Mouse (Mus musculus): ENCODE results near the gene Reep3. TPM values are rescaled to one million over a fixed set of nuclear protein-coding genes. Genes with fewer than 3 reads are reported as not detected.
A peak's percentile ranks its signal among the peaks of the same experiment; 100 is the strongest.

Gene Reep3
- polyA plus RNA-seq, 1 experiment from 2014 or later = 38.6 TPM

GRCm38 (mm10) chr10:67104543-67104942 lies 7.8 kb upstream of the Reep3 start:
- no peaks in the 10 kb centered on the region for H3K27me3 ChIP-seq (ENCODE audit: control insufficient read depth, insufficient read depth, low read depth, low read length)
- H3K9me3 ChIP-seq (ENCODE audit: control insufficient read depth, low read length) = no peaks in the 10 kb centered on the region
- peaks cover 73% of the 10 kb centered on the region for H3K4me1 ChIP-seq (replicated peaks; ENCODE audit: control insufficient read depth, insufficient read depth, low read length)
- H3K4me2 ChIP-seq (ENCODE audit: low read depth, low read length) = no peak overlapping the region
- WGBS = 17% methylated on average over 9 of the region's 9 CpGs
- H3K36me3 ChIP-seq (ENCODE audit: control insufficient read depth, insufficient read depth, low read length) = no peaks in the 10 kb centered on the region
- no peak overlapping the region; the same call in 1 of the 2 replicates for H3K27ac ChIP-seq (ENCODE audit: low read length)
- H3K9ac ChIP-seq (ENCODE audit: low read length) = no peak overlapping the region
- ATAC-seq (ENCODE audit: low read depth) = no peak
- no peak overlapping the region for H3K4me3 ChIP-seq (ENCODE audit: low read length)

GRCm38 (mm10) chr10:67100831-67101251 lies 4.1 kb upstream of the Reep3 start:
- H3K27ac ChIP-seq (ENCODE audit: low read length) = no peak overlapping the region
- no peaks in the 10 kb centered on the region for H3K9me3 ChIP-seq (ENCODE audit: control insufficient read depth, low read length)
- H3K4me3 ChIP-seq (ENCODE audit: low read length) = no peak overlapping the region
- H3K4me2 ChIP-seq (ENCODE audit: low read depth, low read length) = no peak overlapping the region
- H3K9ac ChIP-seq (ENCODE audit: low read length) = no peak overlapping the region
- peaks cover 73% of the 10 kb centered on the region for H3K4me1 ChIP-seq (replicated peaks; ENCODE audit: control insufficient read depth, insufficient read depth, low read length)
- no peaks in the 10 kb centered on the region for H3K36me3 ChIP-seq (ENCODE audit: control insufficient read depth, insufficient read depth, low read length)
- no peaks in the 10 kb centered on the region for H3K27me3 ChIP-seq (ENCODE audit: control insufficient read depth, insufficient read depth, low read depth, low read length)
- no peak for ATAC-seq (ENCODE audit: low read depth)
- 82% methylated on average over 9 of the region's 9 CpGs for WGBS

GRCm38 (mm10) chr10:67100011-67100661 lies 3.4 kb upstream of the Reep3 start:
- H3K9me3 ChIP-seq (ENCODE audit: control insufficient read depth, low read length) = no peaks in the 10 kb centered on the region
- no peak for ATAC-seq (ENCODE audit: low read depth)
- no peak overlapping the region for H3K4me3 ChIP-seq (ENCODE audit: low read length)
- H3K4me2 ChIP-seq (ENCODE audit: low read depth, low read length) = no peak overlapping the region
- H3K36me3 ChIP-seq (ENCODE audit: control insufficient read depth, insufficient read depth, low read length) = no peaks in the 10 kb centered on the region
- 61% methylated on average over 7 of the region's 7 CpGs for WGBS
- H3K4me1 ChIP-seq (replicated peaks; ENCODE audit: control insufficient read depth, insufficient read depth, low read length) = peaks cover 70% of the 10 kb centered on the region
- no peaks in the 10 kb centered on the region for H3K27me3 ChIP-seq (ENCODE audit: control insufficient read depth, insufficient read depth, low read depth, low read length)
- no peak overlapping the region for H3K9ac ChIP-seq (ENCODE audit: low read length)
- no peak overlapping the region for H3K27ac ChIP-seq (ENCODE audit: low read length)

GRCm38 (mm10) chr10:67099183-67099929 lies 2.6 kb upstream of the Reep3 start:
- no peak overlapping the region for H3K4me3 ChIP-seq (ENCODE audit: low read length)
- peaks cover 62% of the 10 kb centered on the region for H3K4me1 ChIP-seq (replicated peaks; ENCODE audit: control insufficient read depth, insufficient read depth, low read length)
- peak overlapping the region; percentile 67; the same call in 1 of the 2 replicates for H3K4me2 ChIP-seq (ENCODE audit: low read depth, low read length)
- no peak overlapping the region for H3K27ac ChIP-seq (ENCODE audit: low read length)
- no peak overlapping the region for H3K9ac ChIP-seq (ENCODE audit: low read length)
- ATAC-seq (ENCODE audit: low read depth) = no peak
- no peaks in the 10 kb centered on the region for H3K27me3 ChIP-seq (ENCODE audit: control insufficient read depth, insufficient read depth, low read depth, low read length)
- H3K9me3 ChIP-seq (ENCODE audit: control insufficient read depth, low read length) = no peaks in the 10 kb centered on the region
- 59% methylated on average over 13 of the region's 13 CpGs for WGBS
- no peaks in the 10 kb centered on the region for H3K36me3 ChIP-seq (ENCODE audit: control insufficient read depth, insufficient read depth, low read length)

- no peak for ATAC-seq (ENCODE audit: low read depth)
- Histone ChIP-seq H3K9ac (ENCODE audit: low read length) (no peak overlapping the region), H3K27me3 (ENCODE audit: control insufficient read depth, insufficient read depth, low read depth, low read length) (no peaks in the 10 kb centered on the region), H3K4me3 (ENCODE audit: low read length) (peak overlapping the region; percentile 77), H3K27ac (ENCODE audit: low read length) (no peak overlapping the region; the same call in 1 of the 2 replicates), H3K4me2 (ENCODE audit: low read depth, low read length) (peak overlapping the region; percentile 67), H3K9me3 (ENCODE audit: control insufficient read depth, low read length) (no peaks in the 10 kb centered on the region), H3K36me3 (ENCODE audit: control insufficient read depth, insufficient read depth, low read length) (no peaks in the 10 kb centered on the region), H3K4me1 (replicated peaks; ENCODE audit: control insufficient read depth, insufficient read depth, low read length) (peaks cover 54% of the 10 kb centered on the region)
- 34% methylated on average over 7 of the region's 7 CpGs for WGBS
Measured at GRCm38 (mm10) chr10:67098408-67099050, 1.8 kb upstream of the Reep3 start.

GRCm38 (mm10) chr10:67097437-67098150 lies 849 bp upstream of the Reep3 start:
- Histone ChIP-seq H3K27me3 (ENCODE audit: control insufficient read depth, insufficient read depth, low read depth, low read length) (no peaks in the 10 kb centered on the region), H3K4me1 (replicated peaks; ENCODE audit: control insufficient read depth, insufficient read depth, low read length) (peaks cover 45% of the 10 kb centered on the region), H3K36me3 (ENCODE audit: control insufficient read depth, insufficient read depth, low read length) (no peaks in the 10 kb centered on the region), H3K4me3 (ENCODE audit: low read length) (peak overlapping the region; percentile 77), H3K27ac (ENCODE audit: low read length) (peak overlapping the region; percentile 99), H3K9me3 (ENCODE audit: control insufficient read depth, low read length) (no peaks in the 10 kb centered on the region), H3K4me2 (ENCODE audit: low read depth, low read length) (peak overlapping the region; percentile 67), H3K9ac (ENCODE audit: low read length) (peak overlapping the region; percentile 99)
- ATAC-seq (ENCODE audit: low read depth) = no peak
- WGBS = 3% methylated on average over 13 of the region's 15 CpGs

GRCm38 (mm10) chr10:67095798-67096620 lies 736 bp downstream of the Reep3 start, which contains the start of gene Jmjd1c:
Jmjd1c (plus strand) TSS chr10:67096125.
- Histone ChIP-seq H3K9ac (ENCODE audit: low read length) (peak within 1 kb of the TSS; percentile 99), H3K4me2 (ENCODE audit: low read depth, low read length) (peak within 1 kb of the TSS; percentile 67), H3K9me3 (ENCODE audit: control insufficient read depth, low read length) (no peaks in the 10 kb centered on the region), H3K27me3 (ENCODE audit: control insufficient read depth, insufficient read depth, low read depth, low read length) (no peaks in the 10 kb centered on the region), H3K4me3 (ENCODE audit: low read length) (peak within 1 kb of the TSS; percentile 77), H3K4me1 (replicated peaks; ENCODE audit: control insufficient read depth, insufficient read depth, low read length) (peaks cover 30% of the 10 kb centered on the region), H3K36me3 (ENCODE audit: control insufficient read depth, insufficient read depth, low read length) (no peaks in the 10 kb centered on the region), H3K27ac (ENCODE audit: low read length) (peak within 1 kb of the TSS; percentile 99)
- ATAC-seq (ENCODE audit: low read depth) = peak; percentile 89
- WGBS = 2% methylated on average over 59 of the region's 73 CpGs

- Histone ChIP-seq H3K36me3 (ENCODE audit: control insufficient read depth, insufficient read depth, low read length) (no peaks in the 10 kb centered on the region), H3K9ac (ENCODE audit: low read length) (no peak overlapping the region), H3K4me2 (ENCODE audit: low read depth, low read length) (no peak overlapping the region), H3K4me1 (replicated peaks; ENCODE audit: control insufficient read depth, insufficient read depth, low read length) (peaks cover 22% of the 10 kb centered on the region), H3K27ac (ENCODE audit: low read length) (no peak overlapping the region), H3K9me3 (ENCODE audit: control insufficient read depth, low read length) (no peaks in the 10 kb centered on the region), H3K27me3 (ENCODE audit: control insufficient read depth, insufficient read depth, low read depth, low read length) (no peaks in the 10 kb centered on the region), H3K4me3 (ENCODE audit: low read length) (no peak overlapping the region)
- no peak for ATAC-seq (ENCODE audit: low read depth)
- whole genome bisulfite sequencing = 75% methylated on average over 7 of the region's 7 CpGs
Measured at GRCm38 (mm10) chr10:67094922-67095321, 1.8 kb downstream of the Reep3 start.
